Mouse (Mus musculus) retina, postnatal 7 days (tissue): ENCODE measurements around the gene 1700017N19Rik.

Source experiments
- DNase-seq: peaks from one replicate; pipeline ENCODE4 v3.0.0-alpha.2; 2012; ENCODE audit warnings: low read depth, low spot score

The 1700017N19Rik gene

DNA sequence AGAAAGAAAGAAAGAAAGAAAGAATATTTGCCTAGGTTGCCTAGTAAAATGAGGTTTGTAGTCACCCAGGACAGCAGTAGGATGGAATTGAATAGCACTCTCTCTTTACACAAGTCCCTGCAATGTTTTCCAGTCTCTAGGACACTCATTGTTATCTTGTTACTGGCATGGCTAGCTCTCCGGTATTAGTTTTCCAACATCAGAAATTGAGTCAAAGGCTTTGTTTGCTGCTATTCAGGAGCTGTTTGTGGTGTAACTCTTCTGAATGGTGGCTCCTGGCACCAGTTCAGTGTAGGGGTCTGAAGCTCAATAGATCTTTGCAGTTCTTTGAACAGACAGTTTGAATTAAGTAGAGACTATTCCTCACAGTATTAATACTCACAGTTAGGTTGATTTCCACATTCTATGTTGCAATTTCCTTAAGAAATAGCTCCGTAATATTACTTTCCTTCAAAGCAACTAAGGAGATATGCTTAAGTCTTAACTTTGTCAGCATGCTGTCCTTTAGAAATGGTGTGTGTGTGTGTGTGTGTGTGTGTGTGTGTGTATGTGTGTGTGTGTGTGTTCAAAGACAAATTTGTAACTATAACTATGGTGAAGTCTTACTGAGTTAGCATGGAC, 71.8 kb downstream of the 1700017N19Rik start:
- DNase-seq, result no peak
